Mouse (Mus musculus): Measurements from ENCODE around the gene Zfp619. TPM values are rescaled to one million over a fixed set of nuclear protein-coding genes. Genes with fewer than 3 reads are reported as not detected.

Gene Zfp619
- total and polyA plus RNA-seq, 3 experiments, result 0.62 to 1.3 TPM; not detected in 1

GRCm38 (mm10) chr7:39523703-39524424, 6.3 kb downstream of the Zfp619 start:
- TF ChIP-seq SIN3A (IDR thresholded peaks at IDR 0.05; ENCODE audit: low read length), result no peak
- peak in 1 of 2 experiments; percentile 26; a peak in 1 of 4 replicates for TF ChIP-seq EP300 (IDR thresholded peaks at IDR 0.05; ENCODE audit: low read depth in 1 of 2, low read length in 2 of 2)
- Histone ChIP-seq H3K9ac (ENCODE audit: control insufficient read depth, low read depth, low read length, poor library complexity, severe bottlenecking) (no peak overlapping the region), H3K4me3 (ENCODE audit: control insufficient read depth in 1 of 2, insufficient read depth in 1 of 2, low read depth in 2 of 2, low read length in 2 of 2) (no peak overlapping the region), H3K36me3 (ENCODE audit: control insufficient read depth in 1 of 2, insufficient read depth in 2 of 2, low read length in 2 of 2) (peaks cover 0 to 6% of the 10 kb centered on the region in 2 experiments; a peak in 2 of 4 replicates), H3K27me3 (ENCODE audit: control insufficient read depth in 1 of 2, insufficient read depth in 2 of 2, low read length in 2 of 2) (no peaks in the 10 kb centered on the region), H3K27ac (ENCODE audit: control insufficient read depth, low read depth, low read length) (no peak overlapping the region), H3K79me2 (ENCODE audit: control insufficient read depth, insufficient read depth, low read length, poor library complexity) (no peaks in the 10 kb centered on the region), H3K9me3 (replicated peaks; ENCODE audit: insufficient read depth, low read length) (no peaks in the 10 kb centered on the region), H3K4me1 (ENCODE audit: control insufficient read depth in 1 of 2, insufficient read depth in 2 of 2, low read length in 2 of 2) (peaks cover 0 to 3% of the 10 kb centered on the region in 2 experiments; a peak in 1 of 4 replicates)
- DNase-seq (ENCODE audit: low read depth, low spot score), result peak; percentile 63

GRCm38 (mm10) chr7:39543151-39543550, 25.6 kb downstream of the Zfp619 start:
- Histone ChIP-seq H3K4me3 (ENCODE audit: control insufficient read depth in 1 of 2, insufficient read depth in 1 of 2, low read depth in 2 of 2, low read length in 2 of 2) (no peak overlapping the region), H3K4me1 (ENCODE audit: control insufficient read depth in 1 of 2, insufficient read depth in 2 of 2, low read length in 2 of 2) (no peaks in the 10 kb centered on the region), H3K9me3 (replicated peaks; ENCODE audit: insufficient read depth, low read length) (no peaks in the 10 kb centered on the region), H3K9ac (ENCODE audit: control insufficient read depth, low read depth, low read length, poor library complexity, severe bottlenecking) (no peak overlapping the region), H3K27ac (ENCODE audit: control insufficient read depth, low read depth, low read length) (no peak overlapping the region), H3K36me3 (ENCODE audit: control insufficient read depth in 1 of 2, insufficient read depth in 2 of 2, low read length in 2 of 2) (no peaks in the 10 kb centered on the region), H3K79me2 (ENCODE audit: control insufficient read depth, insufficient read depth, low read length, poor library complexity) (no peaks in the 10 kb centered on the region; the same call in 1 of the 2 replicates), H3K27me3 (ENCODE audit: control insufficient read depth in 1 of 2, insufficient read depth in 2 of 2, low read length in 2 of 2) (no peaks in the 10 kb centered on the region)
- TF ChIP-seq MYC (IDR thresholded peaks at IDR 0.05; ENCODE audit: low read depth, low read length), result no peak
- TF ChIP-seq NELFE (IDR thresholded peaks at IDR 0.05; ENCODE audit: low read depth, low read length), result no peak
- TF ChIP-seq MAZ (IDR thresholded peaks at IDR 0.05; ENCODE audit: low read depth, low read length), result no peak
- TF ChIP-seq E2F4 (IDR thresholded peaks at IDR 0.05; ENCODE audit: borderline replicate concordance, low read depth, low read length), result no peak
- TF ChIP-seq CHD2 (IDR thresholded peaks at IDR 0.05; ENCODE audit: low read length), result no peak
- no peak for TF ChIP-seq ZKSCAN1 (IDR thresholded peaks at IDR 0.05; ENCODE audit: low read depth, low read length)
- no peak for TF ChIP-seq POLR2A (IDR thresholded peaks at IDR 0.05; ENCODE audit: control insufficient read depth in 1 of 2, insufficient read depth in 1 of 2, low read depth in 1 of 2, low read length in 2 of 2, poor library complexity in 1 of 2)
- TF ChIP-seq ZC3H11A (IDR thresholded peaks at IDR 0.05; ENCODE audit: low read depth, low read length), result no peak
- TF ChIP-seq TBP (IDR thresholded peaks at IDR 0.05; ENCODE audit: low read depth, low read length), result no peak
- no peak for TF ChIP-seq GABPA (IDR thresholded peaks at IDR 0.05; ENCODE audit: low read depth, low read length)
- TF ChIP-seq USF1 (IDR thresholded peaks at IDR 0.05; ENCODE audit: low read depth, low read length), result no peak
- no peak for TF ChIP-seq ELF1 (IDR thresholded peaks at IDR 0.05; ENCODE audit: low read depth, low read length)
- TF ChIP-seq CTCF (IDR thresholded peaks at IDR 0.05 in 2 of 3, conservative IDR thresholded peaks at IDR 0.05 in 1 of 3; ENCODE audit: control insufficient read depth in 1 of 3, insufficient read depth in 1 of 3, low read depth in 2 of 3, low read length in 3 of 3, poor library complexity in 1 of 3, severe bottlenecking in 1 of 3), result no peak
- no peak for TF ChIP-seq GATA1 (IDR thresholded peaks at IDR 0.05; ENCODE audit: low read depth, low read length)
- TF ChIP-seq TCF12 (IDR thresholded peaks at IDR 0.05; ENCODE audit: low read depth, low read length), result no peak
- no peak for TF ChIP-seq KAT2A (conservative IDR thresholded peaks at IDR 0.05; ENCODE audit: low read depth, low read length)
- DNase-seq (ENCODE audit: low read depth, low spot score), result no peak
